Mouse (Mus musculus): Measurements from ENCODE around the gene Smc4. TPM values are rescaled to one million over a fixed set of nuclear protein-coding genes. Genes with fewer than 3 reads are reported as not detected.

Smc4 gene
- polyA plus RNA-seq, 1 experiment from 2014 or later = 177 TPM

- no peaks in the 10 kb centered on the region for H3K27me3 ChIP-seq (replicated peaks)
- 0 out of 2 replicates have a peak, but pooled peaks cover 9% of the 10 kb centered on the region for H3K36me3 ChIP-seq
- no peak overlapping the region for H3K4me3 ChIP-seq
- H3K9me3 ChIP-seq (replicated peaks) = no peaks in the 10 kb centered on the region
- peak overlapping the region; percentile 76; the same call in 1 of the 2 replicates for H3K27ac ChIP-seq (ENCODE audit: poor library complexity, severe bottlenecking)
- H3K9ac ChIP-seq = no peak overlapping the region
- no peak for ATAC-seq (ENCODE audit: insufficient number of reproducible peaks, low FRiP score)
- no peak overlapping the region for H3K4me2 ChIP-seq
- peaks cover 28% of the 10 kb centered on the region for H3K4me1 ChIP-seq (replicated peaks)
- WGBS = 53% methylated on average over 9 of the region's 9 CpGs
Observed at GRCm38 (mm10) chr3:68975533-68976490, 28.7 kb upstream of the Smc4 start.

DNA sequence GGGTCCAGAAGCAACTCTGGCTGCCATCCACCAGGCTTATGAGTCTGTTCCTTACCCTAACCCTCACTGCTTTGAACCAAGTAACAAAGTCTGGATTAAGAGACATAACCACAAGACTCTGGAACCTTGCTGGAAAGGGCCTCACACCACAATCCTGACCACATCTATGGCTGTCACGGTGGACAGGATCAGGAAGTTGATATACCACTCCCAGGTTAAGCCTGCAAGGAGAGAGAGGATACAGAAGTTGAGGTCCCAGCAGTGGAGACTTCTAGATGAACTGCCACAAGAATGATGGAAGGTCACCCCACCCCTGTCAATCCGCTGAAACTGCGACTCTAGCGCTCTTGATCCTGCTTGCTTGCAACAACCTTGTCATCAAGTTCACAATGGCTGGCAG is 26.8 kb upstream of the Smc4 start:
- WGBS = 43% methylated on average over 4 of the region's 4 CpGs
- Histone ChIP-seq H3K4me2 (no peak overlapping the region), H3K36me3 (peaks cover 5% of the 10 kb centered on the region), H3K9me3 (replicated peaks) (no peaks in the 10 kb centered on the region), H3K4me1 (replicated peaks) (peaks cover 33% of the 10 kb centered on the region), H3K27ac (ENCODE audit: poor library complexity, severe bottlenecking) (no peak overlapping the region), H3K9ac (no peak overlapping the region), H3K27me3 (replicated peaks) (no peaks in the 10 kb centered on the region), H3K4me3 (no peak overlapping the region)
- no peak for ATAC-seq (ENCODE audit: insufficient number of reproducible peaks, low FRiP score)

DNA sequence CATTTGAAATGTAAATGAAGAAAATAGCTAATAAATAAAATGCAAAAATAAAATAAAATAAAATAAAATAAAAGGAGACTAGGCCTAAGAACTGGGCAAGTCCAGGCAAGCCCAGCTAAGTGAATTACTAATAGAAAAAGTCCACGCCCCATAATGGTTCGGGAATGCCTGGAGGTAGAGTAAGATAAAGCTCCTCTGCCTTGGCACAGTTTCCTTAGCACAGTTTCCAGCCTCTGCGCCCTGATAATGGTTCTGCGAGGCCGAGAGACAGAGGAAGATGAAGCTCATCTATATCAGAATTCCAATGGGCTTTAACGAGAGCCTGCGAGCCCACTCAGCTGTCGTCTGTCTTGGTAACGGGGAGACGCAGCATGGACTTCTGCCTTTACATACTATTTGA is 25.4 kb upstream of the Smc4 start:
- 71% methylated on average over 10 of the region's 10 CpGs for WGBS
- H3K4me1 ChIP-seq (replicated peaks) = peaks cover 33% of the 10 kb centered on the region
- no peak for ATAC-seq (ENCODE audit: insufficient number of reproducible peaks, low FRiP score)
- H3K9ac ChIP-seq = no peak overlapping the region
- H3K4me3 ChIP-seq = no peak overlapping the region
- H3K27me3 ChIP-seq (replicated peaks) = no peaks in the 10 kb centered on the region
- no peaks in the 10 kb centered on the region for H3K9me3 ChIP-seq (replicated peaks)
- H3K27ac ChIP-seq (ENCODE audit: poor library complexity, severe bottlenecking) = no peak overlapping the region
- H3K36me3 ChIP-seq = peaks cover 3% of the 10 kb centered on the region
- no peak overlapping the region for H3K4me2 ChIP-seq

- H3K9me3 ChIP-seq (replicated peaks) = no peaks in the 10 kb centered on the region
- H3K36me3 ChIP-seq = peaks cover 9% of the 10 kb centered on the region
- ATAC-seq (ENCODE audit: insufficient number of reproducible peaks, low FRiP score) = no peak
- 66% methylated on average over 9 of the region's 9 CpGs for WGBS
- no peak overlapping the region for H3K9ac ChIP-seq
- H3K4me3 ChIP-seq = no peak overlapping the region
- no peak overlapping the region for H3K4me2 ChIP-seq
- H3K27me3 ChIP-seq (replicated peaks) = no peaks in the 10 kb centered on the region
- no peak overlapping the region for H3K27ac ChIP-seq (ENCODE audit: poor library complexity, severe bottlenecking)
- H3K4me1 ChIP-seq (replicated peaks) = peaks cover 26% of the 10 kb centered on the region
Observed at GRCm38 (mm10) chr3:68980898-68981297, 23.6 kb upstream of the Smc4 start.

- Histone ChIP-seq H3K4me3 (no peak overlapping the region), H3K9ac (no peak overlapping the region), H3K9me3 (replicated peaks) (no peaks in the 10 kb centered on the region), H3K27ac (ENCODE audit: poor library complexity, severe bottlenecking) (no peak overlapping the region), H3K36me3 (peaks cover 18% of the 10 kb centered on the region), H3K4me1 (replicated peaks) (no peaks in the 10 kb centered on the region), H3K4me2 (no peak overlapping the region), H3K27me3 (replicated peaks) (no peaks in the 10 kb centered on the region)
- ATAC-seq (ENCODE audit: insufficient number of reproducible peaks, low FRiP score) = no peak
- 79% methylated on average over 2 of the region's 2 CpGs for WGBS
Observed at GRCm38 (mm10) chr3:68986550-68986949, 18.0 kb upstream of the Smc4 start.

- Histone ChIP-seq H3K27me3 (replicated peaks) (no peaks in the 10 kb centered on the region), H3K27ac (ENCODE audit: poor library complexity, severe bottlenecking) (no peak overlapping the region), H3K4me3 (no peak overlapping the region), H3K4me1 (replicated peaks) (peaks cover 6% of the 10 kb centered on the region; the same call in 1 of the 2 replicates), H3K4me2 (no peak overlapping the region), H3K9me3 (replicated peaks) (no peaks in the 10 kb centered on the region), H3K36me3 (no peaks in the 10 kb centered on the region), H3K9ac (no peak overlapping the region)
- ATAC-seq (ENCODE audit: insufficient number of reproducible peaks, low FRiP score) = no peak
- WGBS = 87% methylated on average over 4 of the region's 4 CpGs
Observed at GRCm38 (mm10) chr3:69002781-69003180, 1.8 kb upstream of the Smc4 start.

- peak overlapping the region; percentile 63 for H3K4me2 ChIP-seq
- peak overlapping the region; percentile 95; the same call in 1 of the 2 replicates for H3K27ac ChIP-seq (ENCODE audit: poor library complexity, severe bottlenecking)
- no peaks in the 10 kb centered on the region for H3K36me3 ChIP-seq
- H3K9me3 ChIP-seq (replicated peaks) = no peaks in the 10 kb centered on the region
- peak overlapping the region; percentile 78 for H3K4me3 ChIP-seq
- ATAC-seq (ENCODE audit: insufficient number of reproducible peaks, low FRiP score) = no peak
- peak overlapping the region; percentile 93 for H3K9ac ChIP-seq
- peaks cover 6% of the 10 kb centered on the region; the same call in 1 of the 2 replicates for H3K4me1 ChIP-seq (replicated peaks)
- H3K27me3 ChIP-seq (replicated peaks) = no peaks in the 10 kb centered on the region
- 3% methylated on average over 7 of the region's 7 CpGs for WGBS
Observed at GRCm38 (mm10) chr3:69004055-69004436, 492 bp upstream of the Smc4 start.

DNA sequence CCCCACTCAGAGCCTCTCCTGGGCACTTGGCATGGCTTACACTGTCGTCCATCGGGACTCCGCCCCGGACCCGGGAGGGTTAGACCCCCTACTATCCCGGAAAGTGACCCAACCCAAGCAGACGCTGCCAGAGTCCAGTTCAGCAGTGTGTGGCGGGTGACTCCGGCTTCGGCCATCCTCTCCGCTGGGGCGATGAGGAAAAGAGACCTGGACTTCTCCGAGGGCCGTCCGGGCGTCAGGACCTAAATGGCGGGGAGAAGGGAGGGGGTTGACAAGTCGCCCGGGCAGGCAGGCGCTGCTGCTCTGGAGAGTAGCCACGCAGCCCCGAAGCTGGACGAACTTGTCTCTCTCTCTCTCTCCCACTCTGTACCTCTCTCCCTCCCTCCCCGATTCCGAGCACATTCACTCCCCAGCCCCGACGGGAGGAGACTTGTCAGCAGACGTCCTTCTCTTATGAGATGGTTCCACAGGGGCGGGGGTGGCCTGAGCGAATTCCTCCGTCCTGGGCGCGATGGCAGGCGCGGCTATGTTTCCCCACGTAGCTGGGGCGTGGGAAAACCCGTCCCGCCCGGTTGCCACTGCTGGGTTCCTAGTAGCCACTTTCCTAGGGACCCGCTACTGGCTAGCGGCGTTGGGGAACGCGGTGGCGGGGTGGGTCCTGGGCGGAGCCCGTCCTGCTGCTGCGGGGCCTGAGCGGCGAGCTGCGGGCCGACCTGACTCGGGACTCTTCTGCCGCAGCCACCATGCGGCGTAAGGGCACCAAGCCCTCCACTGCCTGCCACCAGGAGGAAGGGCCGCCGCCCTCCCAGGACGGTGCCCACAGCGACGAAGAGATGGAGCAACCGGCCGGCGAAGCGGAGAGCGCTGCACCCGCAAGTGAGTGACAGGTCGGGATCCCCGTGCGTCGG is 1.1 kb downstream of the Smc4 start:
- no peaks in the 10 kb centered on the region for H3K27me3 ChIP-seq (replicated peaks)
- H3K9ac ChIP-seq = peak overlapping the region; percentile 93

DNA sequence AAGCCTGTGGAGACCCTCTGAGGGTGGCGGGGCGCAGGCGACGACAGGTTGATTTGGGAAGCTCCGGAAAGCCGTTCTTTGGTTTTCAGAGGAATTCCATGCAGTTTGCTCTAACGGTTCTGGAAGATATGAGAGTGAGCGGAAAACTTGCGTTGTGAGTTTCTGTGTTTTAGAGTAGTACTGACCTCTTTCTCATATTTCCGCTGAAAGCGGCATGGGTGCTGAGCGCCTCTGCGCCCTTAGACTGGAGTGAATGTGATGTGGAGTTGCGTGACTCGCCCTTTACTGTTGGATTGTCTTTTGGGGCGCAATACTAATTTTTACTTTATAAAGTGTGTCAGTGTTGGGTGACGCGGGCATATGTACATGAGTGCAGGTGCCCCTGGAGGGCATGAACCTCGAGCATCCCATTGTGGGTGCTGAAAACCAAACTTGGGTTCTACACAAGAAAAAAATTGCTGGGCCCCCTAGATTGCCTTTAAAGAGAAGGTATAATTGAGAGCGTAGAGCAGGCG is 1.8 kb downstream of the Smc4 start:
- H3K27ac ChIP-seq (ENCODE audit: poor library complexity, severe bottlenecking) = peak overlapping the region; percentile 95
- 4% methylated on average over 21 of the region's 21 CpGs for WGBS
- H3K9me3 ChIP-seq (replicated peaks) = no peaks in the 10 kb centered on the region
- peak overlapping the region; percentile 93 for H3K9ac ChIP-seq
- no peak for ATAC-seq (ENCODE audit: insufficient number of reproducible peaks, low FRiP score)
- peak overlapping the region; percentile 72 for H3K4me2 ChIP-seq
- H3K27me3 ChIP-seq (replicated peaks) = no peaks in the 10 kb centered on the region
- H3K4me1 ChIP-seq (replicated peaks) = peaks cover 6% of the 10 kb centered on the region; the same call in 1 of the 2 replicates
- H3K36me3 ChIP-seq = no peaks in the 10 kb centered on the region
- H3K4me3 ChIP-seq = peak overlapping the region; percentile 78

More for the DNA sequence above, 1.1 kb downstream of the Smc4 start:
- Histone ChIP-seq H3K27ac (ENCODE audit: poor library complexity, severe bottlenecking) (peak overlapping the region; percentile 95), H3K36me3 (no peaks in the 10 kb centered on the region), H3K4me2 (peak overlapping the region; percentile 72), H3K4me1 (replicated peaks) (peaks cover 6% of the 10 kb centered on the region; the same call in 1 of the 2 replicates), H3K4me3 (peak overlapping the region; percentile 78), H3K9me3 (replicated peaks) (no peaks in the 10 kb centered on the region)
- ATAC-seq (ENCODE audit: insufficient number of reproducible peaks, low FRiP score) = peak; percentile 76
- under 1% methylated on average over 72 of the region's 72 CpGs for WGBS

DNA sequence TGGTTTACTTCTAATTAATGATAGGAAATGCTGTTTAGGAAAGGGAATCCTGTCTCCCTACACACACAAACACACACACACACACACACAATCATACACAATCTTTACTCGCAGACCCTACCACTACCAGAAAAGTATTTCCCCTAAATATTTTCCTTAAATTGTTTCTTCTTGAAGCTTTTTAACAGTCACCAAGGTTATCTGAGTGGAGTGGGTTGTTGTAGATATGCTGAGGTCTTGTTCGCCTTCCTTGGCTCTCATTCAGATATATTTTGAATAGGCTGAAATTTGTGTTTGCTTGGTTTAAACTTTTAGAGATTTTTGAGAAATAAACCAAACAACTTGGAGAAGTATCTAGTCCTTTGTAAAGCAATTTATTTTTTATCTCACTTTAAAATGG is 4.3 kb downstream of the Smc4 start:
- WGBS = 49% methylated on average over 2 of the region's 2 CpGs
- peaks cover 3% of the 10 kb centered on the region; the same call in 1 of the 2 replicates for H3K4me1 ChIP-seq (replicated peaks)
- no peaks in the 10 kb centered on the region for H3K9me3 ChIP-seq (replicated peaks)
- no peak for ATAC-seq (ENCODE audit: insufficient number of reproducible peaks, low FRiP score)
- H3K4me3 ChIP-seq = no peak overlapping the region
- no peak overlapping the region for H3K27ac ChIP-seq (ENCODE audit: poor library complexity, severe bottlenecking)
- peaks cover 8% of the 10 kb centered on the region for H3K36me3 ChIP-seq
- H3K9ac ChIP-seq = no peak overlapping the region
- no peak overlapping the region for H3K4me2 ChIP-seq
- H3K27me3 ChIP-seq (replicated peaks) = no peaks in the 10 kb centered on the region

GRCm38 (mm10) chr3:69017181-69017580 is 12.6 kb downstream of the Smc4 start:
- H3K4me2 ChIP-seq = no peak overlapping the region
- H3K9ac ChIP-seq = no peak overlapping the region
- no peak overlapping the region for H3K27ac ChIP-seq (ENCODE audit: poor library complexity, severe bottlenecking)
- no peaks in the 10 kb centered on the region for H3K4me1 ChIP-seq (replicated peaks)
- H3K36me3 ChIP-seq = peaks cover 46% of the 10 kb centered on the region
- H3K9me3 ChIP-seq (replicated peaks) = no peaks in the 10 kb centered on the region
- H3K27me3 ChIP-seq (replicated peaks) = no peaks in the 10 kb centered on the region
- ATAC-seq (ENCODE audit: insufficient number of reproducible peaks, low FRiP score) = no peak
- whole genome bisulfite sequencing = 94% methylated on average over 3 of the region's 3 CpGs
- no peak overlapping the region for H3K4me3 ChIP-seq
